Mouse (Mus musculus): Measurements from ENCODE around the gene Fibp. TPM values are rescaled to one million over a fixed set of nuclear protein-coding genes. Genes with fewer than 3 reads are reported as not detected.

Gene Fibp
- polyA plus RNA-seq, 1 experiment: 37.7 TPM

- H3K4me1 ChIP-seq (ENCODE audit: control insufficient read depth, insufficient read depth, low read length): no peaks in the 10 kb centered on the region
- no peaks in the 10 kb centered on the region; the same call in 1 of the 2 replicates for H3K36me3 ChIP-seq (ENCODE audit: control insufficient read depth, insufficient read depth, low read length, poor library complexity, severe bottlenecking)
- no peaks in the 10 kb centered on the region for H3K27me3 ChIP-seq (ENCODE audit: control insufficient read depth, insufficient read depth, low read length, poor library complexity, severe bottlenecking)
- no peak within 1 kb of the TSS for H3K27ac ChIP-seq (ENCODE audit: insufficient read depth, low read length)
- TF ChIP-seq CTCF (IDR thresholded peaks at IDR 0.05; ENCODE audit: low read depth, low read length): no peak
- TF ChIP-seq EP300 (IDR thresholded peaks at IDR 0.05; ENCODE audit: insufficient read depth, low read depth, low read length): no peak
- TF ChIP-seq POLR2A (IDR thresholded peaks at IDR 0.05; ENCODE audit: insufficient read depth, low read length): no peak
- H3K9me3 ChIP-seq (replicated peaks; ENCODE audit: control insufficient read depth, insufficient read depth, low read length, poor library complexity, severe bottlenecking): no peaks in the 10 kb centered on the region
- peak within 1 kb of the TSS; percentile 86 for H3K9ac ChIP-seq (ENCODE audit: low read depth, poor library complexity, severe bottlenecking)
- H3K4me3 ChIP-seq (ENCODE audit: low read depth, low read length): peak within 1 kb of the TSS; percentile 64
Measured at GRCm38 (mm10) chr19:5457746-5458442, 2.5 kb upstream of the Fibp start, which contains the start of gene Ccdc85b. TSS of gene Ccdc85b (minus strand) at chr19:5457894.

GRCm38 (mm10) chr19:5459019-5459418, 1.4 kb upstream of the Fibp start:
- TF ChIP-seq CTCF (IDR thresholded peaks at IDR 0.05; ENCODE audit: low read depth, low read length) (no peak), POLR2A (IDR thresholded peaks at IDR 0.05; ENCODE audit: insufficient read depth, low read length) (no peak), EP300 (IDR thresholded peaks at IDR 0.05; ENCODE audit: insufficient read depth, low read depth, low read length) (no peak)
- H3K9ac ChIP-seq (ENCODE audit: low read depth, poor library complexity, severe bottlenecking): no peak overlapping the region
- no peaks in the 10 kb centered on the region for H3K9me3 ChIP-seq (replicated peaks; ENCODE audit: control insufficient read depth, insufficient read depth, low read length, poor library complexity, severe bottlenecking)
- no peak overlapping the region for H3K27ac ChIP-seq (ENCODE audit: insufficient read depth, low read length)
- no peaks in the 10 kb centered on the region for H3K27me3 ChIP-seq (ENCODE audit: control insufficient read depth, insufficient read depth, low read length, poor library complexity, severe bottlenecking)
- H3K36me3 ChIP-seq (ENCODE audit: control insufficient read depth, insufficient read depth, low read length, poor library complexity, severe bottlenecking): no peaks in the 10 kb centered on the region; the same call in 1 of the 2 replicates
- H3K4me1 ChIP-seq (ENCODE audit: control insufficient read depth, insufficient read depth, low read length): no peaks in the 10 kb centered on the region
- no peak overlapping the region for H3K4me3 ChIP-seq (ENCODE audit: low read depth, low read length)

- H3K9ac ChIP-seq (ENCODE audit: low read depth, poor library complexity, severe bottlenecking): peak overlapping the region; percentile 80
- no peak for TF ChIP-seq EP300 (IDR thresholded peaks at IDR 0.05; ENCODE audit: insufficient read depth, low read depth, low read length)
- no peaks in the 10 kb centered on the region for H3K36me3 ChIP-seq (ENCODE audit: control insufficient read depth, insufficient read depth, low read length, poor library complexity, severe bottlenecking)
- no peak overlapping the region for H3K4me3 ChIP-seq (ENCODE audit: low read depth, low read length)
- no peak overlapping the region for H3K27ac ChIP-seq (ENCODE audit: insufficient read depth, low read length)
- H3K9me3 ChIP-seq (replicated peaks; ENCODE audit: control insufficient read depth, insufficient read depth, low read length, poor library complexity, severe bottlenecking): no peaks in the 10 kb centered on the region
- H3K4me1 ChIP-seq (ENCODE audit: control insufficient read depth, insufficient read depth, low read length): no peaks in the 10 kb centered on the region
- no peaks in the 10 kb centered on the region for H3K27me3 ChIP-seq (ENCODE audit: control insufficient read depth, insufficient read depth, low read length, poor library complexity, severe bottlenecking)
Measured at GRCm38 (mm10) chr19:5459896-5460295, 519 bp upstream of the Fibp start.

GRCm38 (mm10) chr19:5461411-5461810, 996 bp downstream of the Fibp start:
- no peak for TF ChIP-seq CTCF (IDR thresholded peaks at IDR 0.05; ENCODE audit: low read depth, low read length)
- no peak for TF ChIP-seq POLR2A (IDR thresholded peaks at IDR 0.05; ENCODE audit: insufficient read depth, low read length)
- no peak for TF ChIP-seq EP300 (IDR thresholded peaks at IDR 0.05; ENCODE audit: insufficient read depth, low read depth, low read length)
- Histone ChIP-seq H3K9me3 (replicated peaks; ENCODE audit: control insufficient read depth, insufficient read depth, low read length, poor library complexity, severe bottlenecking) (no peaks in the 10 kb centered on the region), H3K36me3 (ENCODE audit: control insufficient read depth, insufficient read depth, low read length, poor library complexity, severe bottlenecking) (peaks cover 3% of the 10 kb centered on the region; the same call in 1 of the 2 replicates), H3K9ac (ENCODE audit: low read depth, poor library complexity, severe bottlenecking) (no peak overlapping the region), H3K27ac (ENCODE audit: insufficient read depth, low read length) (no peak overlapping the region), H3K27me3 (ENCODE audit: control insufficient read depth, insufficient read depth, low read length, poor library complexity, severe bottlenecking) (no peaks in the 10 kb centered on the region), H3K4me1 (ENCODE audit: control insufficient read depth, insufficient read depth, low read length) (no peaks in the 10 kb centered on the region), H3K4me3 (ENCODE audit: low read depth, low read length) (no peak overlapping the region)

- Histone ChIP-seq H3K27ac (ENCODE audit: insufficient read depth, low read length) (no peak overlapping the region), H3K9me3 (replicated peaks; ENCODE audit: control insufficient read depth, insufficient read depth, low read length, poor library complexity, severe bottlenecking) (no peaks in the 10 kb centered on the region), H3K36me3 (ENCODE audit: control insufficient read depth, insufficient read depth, low read length, poor library complexity, severe bottlenecking) (peaks cover 3% of the 10 kb centered on the region; the same call in 1 of the 2 replicates), H3K9ac (ENCODE audit: low read depth, poor library complexity, severe bottlenecking) (no peak overlapping the region), H3K4me1 (ENCODE audit: control insufficient read depth, insufficient read depth, low read length) (no peaks in the 10 kb centered on the region), H3K27me3 (ENCODE audit: control insufficient read depth, insufficient read depth, low read length, poor library complexity, severe bottlenecking) (no peaks in the 10 kb centered on the region), H3K4me3 (ENCODE audit: low read depth, low read length) (no peak overlapping the region)
- TF ChIP-seq POLR2A (IDR thresholded peaks at IDR 0.05; ENCODE audit: insufficient read depth, low read length): no peak
- no peak for TF ChIP-seq CTCF (IDR thresholded peaks at IDR 0.05; ENCODE audit: low read depth, low read length)
- no peak for TF ChIP-seq EP300 (IDR thresholded peaks at IDR 0.05; ENCODE audit: insufficient read depth, low read depth, low read length)
Measured at GRCm38 (mm10) chr19:5463212-5463611, 2.8 kb downstream of the Fibp start.

DNA sequence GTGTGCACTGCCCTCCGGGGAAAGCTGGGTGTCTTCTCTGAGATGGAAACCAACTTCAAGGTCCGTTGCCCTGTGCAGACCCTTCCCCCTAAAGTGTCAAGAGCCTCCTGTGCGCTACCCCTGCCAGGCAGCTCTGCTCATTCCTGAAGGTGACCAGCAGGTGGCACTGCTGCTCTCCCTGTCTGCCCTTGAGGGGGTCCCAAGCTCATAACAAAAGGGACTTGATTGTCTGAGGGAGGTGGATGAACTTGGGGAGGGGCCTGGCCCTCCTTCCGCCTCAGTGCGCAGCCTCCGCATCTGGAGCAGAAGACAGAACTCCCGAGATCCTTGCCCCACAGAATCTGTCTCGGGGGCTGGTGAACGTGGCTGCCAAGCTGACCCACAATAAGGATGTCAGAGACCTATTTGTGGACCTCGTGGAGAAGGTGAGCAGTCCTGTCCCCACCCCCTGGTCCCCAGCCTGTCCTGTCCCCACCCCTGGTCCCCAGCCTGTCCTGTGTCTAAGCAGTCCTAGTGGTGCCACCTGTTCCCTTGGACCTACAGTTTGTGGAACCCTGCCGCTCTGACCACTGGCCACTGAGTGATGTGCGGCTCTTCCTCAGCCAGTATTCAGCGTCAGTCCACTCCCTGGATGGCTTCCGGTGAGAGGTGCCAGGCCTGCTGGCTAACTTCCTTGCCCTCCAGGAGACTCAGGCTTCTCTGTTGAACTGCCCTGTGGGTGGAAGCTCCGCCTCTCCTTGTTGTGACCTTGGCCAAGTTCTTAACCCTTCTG, 3.6 kb downstream of the Fibp start:
- H3K4me3 ChIP-seq (ENCODE audit: low read depth, low read length): peak overlapping the region; percentile 40
- H3K9me3 ChIP-seq (replicated peaks; ENCODE audit: control insufficient read depth, insufficient read depth, low read length, poor library complexity, severe bottlenecking): no peaks in the 10 kb centered on the region
- H3K4me1 ChIP-seq (ENCODE audit: control insufficient read depth, insufficient read depth, low read length): no peaks in the 10 kb centered on the region
- no peak overlapping the region for H3K27ac ChIP-seq (ENCODE audit: insufficient read depth, low read length)
- no peak overlapping the region for H3K9ac ChIP-seq (ENCODE audit: low read depth, poor library complexity, severe bottlenecking)
- H3K36me3 ChIP-seq (ENCODE audit: control insufficient read depth, insufficient read depth, low read length, poor library complexity, severe bottlenecking): peaks cover 3% of the 10 kb centered on the region; the same call in 1 of the 2 replicates
- H3K27me3 ChIP-seq (ENCODE audit: control insufficient read depth, insufficient read depth, low read length, poor library complexity, severe bottlenecking): no peaks in the 10 kb centered on the region
- TF ChIP-seq EP300 (IDR thresholded peaks at IDR 0.05; ENCODE audit: insufficient read depth, low read depth, low read length) (no peak), CTCF (IDR thresholded peaks at IDR 0.05; ENCODE audit: low read depth, low read length) (peak; percentile 97)

Data from ES-Bruce4 (cell line).